Mouse (Mus musculus) gastrocnemius, adult 2 months (tissue): ENCODE measurements around the gene Rnf144a. TPM values are rescaled to one million over a fixed set of nuclear protein-coding genes. Genes with fewer than 3 reads are reported as not detected.

Experiments used
- DNase-seq: peaks from one replicate; pipeline ENCODE4 v3.0.0; 2022
- H3K27ac ChIP-seq: fragments of 200-600 bp; 2 replicates; pipeline ENCODE4 v1.8.1; 2022; ENCODE audit warnings: mild to moderate bottlenecking
- H3K4me3 ChIP-seq: fragments of 200-600 bp; 2 replicates; pipeline ENCODE4 v1.8.1; 2022; ENCODE audit warnings: mild to moderate bottlenecking, moderate library complexity
- CTCF ChIP-seq: fragments of 200-600 bp; IDR thresholded peaks from 2 replicates; pipeline ENCODE4 v1.8.1; 2022; ENCODE audit warnings: antibody characterized with exemption, mild to moderate bottlenecking, moderate library complexity
- intact Hi-C: fragments of 180-260 bp; cut with DNase I; formaldehyde crosslinking; loops from one replicate; pipeline ENCODE4 v1.15.1; 2025
- long read RNA-seq, 2 experiments: library from polyadenylated mRNA; stranded (forward); transcript quantifications; one replicate each; pipeline ENCODE4 v2.0.0; 2021
- total RNA-seq, 2 experiments: library from RNA; stranded (reverse); gene quantifications; 2 replicates each; pipeline ENCODE4 v1.2.3; 2021

The Rnf144a gene
- total RNA-seq: 1 to 10 TPM; 3.3 to 4.6 TPM
- long read RNA-seq, experiment 1, full-length matches to known transcripts: 1 of 4 reads
- long read RNA-seq, experiment 1, partial matches to known transcripts: 1 of 4 reads
- long read RNA-seq, experiment 1, other reads (novel, unspliced or antisense): 2 of 4 reads
- long read RNA-seq, experiment 2, partial matches to known transcripts: 2 of 2 reads
- long read RNA-seq, experiment 2, other reads (novel, unspliced or antisense): 0 of 2 reads

GRCm38 (mm10) chr12:26415104-26415771 lies at the start of gene Rnf144a:
Gene Rnf144a (minus strand): TSS chr12:26415254.
- peak; percentile 79 for TF ChIP-seq CTCF
- peak; percentile 93 for DNase-seq
- intact Hi-C loops: loop anchor here (2.0 kb wide), 1 partner anchor 100 kb away; no protein-coding TSS in a partner anchor
- Histone ChIP-seq H3K4me3 (peak within 1 kb of the TSS; percentile 97), H3K27ac (peak within 1 kb of the TSS; percentile 90)

- DNase-seq: peak; percentile 44
- intact Hi-C loops: no loop called here
- Histone ChIP-seq H3K4me3 (peak overlapping the region; percentile 55), H3K27ac (peak overlapping the region; percentile 59)
- no peak for TF ChIP-seq CTCF
Measured at GRCm38 (mm10) chr12:26460091-26460490, 45.0 kb upstream of the Rnf144a start.

DNA sequence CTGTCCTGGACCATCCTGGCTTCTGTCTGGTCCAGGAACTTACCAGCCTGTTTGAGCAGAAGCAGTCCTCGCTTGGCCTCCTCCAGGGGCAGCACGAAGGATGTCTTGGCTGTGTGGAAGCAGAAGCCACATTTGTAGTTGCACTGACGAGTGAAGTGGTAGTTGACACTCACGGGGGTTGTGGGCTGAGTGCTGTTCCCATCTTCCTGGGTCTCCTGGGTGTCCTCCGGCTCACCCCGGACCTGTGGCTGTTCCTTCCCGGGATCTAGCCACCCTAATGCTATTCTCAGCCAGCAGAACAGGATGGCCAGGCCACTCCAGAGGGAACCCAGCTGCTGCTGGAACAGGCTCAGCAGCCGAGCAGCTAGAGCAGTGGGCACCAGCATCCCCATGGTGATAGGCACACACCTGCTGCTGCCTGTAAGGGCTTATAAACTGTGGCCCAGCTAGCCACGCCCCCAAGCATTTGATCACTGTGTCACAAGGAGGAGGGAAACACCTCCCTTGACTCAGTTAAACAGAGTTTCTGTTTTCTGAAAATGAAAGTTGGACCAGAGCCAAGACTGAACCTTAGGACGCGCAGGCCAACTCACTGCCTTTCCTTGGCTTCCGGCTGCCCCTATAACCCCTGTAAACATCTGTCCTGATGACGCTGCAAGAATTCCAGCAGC lies 41.1 kb upstream of the Rnf144a start, which contains the start of gene Rsad2:
Gene Rsad2, minus strand, starts transcription at position 425 of the 671 bp plus-strand sequence.
- peak within 1 kb of the TSS; percentile 65 for H3K4me3 ChIP-seq
- DNase-seq: peak; percentile 76
- TF ChIP-seq CTCF: no peak
- intact Hi-C loops: no loop called here
- peak within 1 kb of the TSS; percentile 79 for H3K27ac ChIP-seq

DNA sequence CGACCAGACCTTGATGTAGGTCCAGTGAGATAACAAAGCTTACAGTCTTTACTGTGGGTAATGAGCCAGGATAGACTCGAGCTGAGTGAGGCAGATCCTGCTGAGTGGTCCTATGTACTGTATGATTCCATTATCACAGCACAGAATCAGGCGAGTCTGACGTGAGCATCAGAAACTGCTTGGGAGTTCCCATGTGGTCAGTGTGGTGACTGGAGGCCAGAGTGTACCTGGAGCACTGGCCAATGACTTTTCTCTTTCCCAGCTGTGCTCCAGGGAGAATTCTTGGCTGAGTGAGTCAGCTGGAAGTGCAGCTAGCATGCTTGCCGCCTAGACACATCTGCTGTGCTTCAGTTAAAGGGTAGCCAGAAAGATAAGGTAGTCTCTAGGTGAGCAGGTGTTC lies 39.6 kb upstream of the Rnf144a start:
- no peak for DNase-seq
- intact Hi-C loops: no loop called here
- Histone ChIP-seq H3K4me3 (peak overlapping the region; percentile 10), H3K27ac (no peak overlapping the region; the same call in 1 of the 2 replicates)
- no peak for TF ChIP-seq CTCF

DNA sequence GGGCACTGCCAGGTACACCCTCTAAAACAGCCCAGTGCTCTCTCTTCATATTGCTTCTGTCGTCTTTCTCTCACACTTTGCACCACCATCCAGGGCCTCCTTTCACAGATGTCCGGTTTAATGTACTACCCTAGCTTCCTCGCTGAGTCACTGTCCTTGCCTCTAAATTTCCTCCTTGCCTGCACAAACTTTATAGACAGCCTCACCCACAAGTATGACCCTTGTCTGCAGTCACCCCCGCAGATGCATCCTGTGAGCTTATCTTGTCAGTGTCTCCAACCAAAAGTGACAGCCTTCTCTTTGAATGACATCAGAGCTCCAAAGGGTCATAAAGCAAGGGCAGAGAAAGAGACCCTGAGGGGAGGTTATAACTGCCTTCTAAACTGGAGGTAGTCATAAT lies 37.9 kb upstream of the Rnf144a start:
- intact Hi-C loops: no loop called here
- Histone ChIP-seq H3K4me3 (no peak overlapping the region), H3K27ac (no peak overlapping the region)
- no peak for TF ChIP-seq CTCF
- DNase-seq: no peak

- intact Hi-C loops: no loop called here
Measured at GRCm38 (mm10) chr12:26451150-26451549, 36.1 kb upstream of the Rnf144a start.

DNA sequence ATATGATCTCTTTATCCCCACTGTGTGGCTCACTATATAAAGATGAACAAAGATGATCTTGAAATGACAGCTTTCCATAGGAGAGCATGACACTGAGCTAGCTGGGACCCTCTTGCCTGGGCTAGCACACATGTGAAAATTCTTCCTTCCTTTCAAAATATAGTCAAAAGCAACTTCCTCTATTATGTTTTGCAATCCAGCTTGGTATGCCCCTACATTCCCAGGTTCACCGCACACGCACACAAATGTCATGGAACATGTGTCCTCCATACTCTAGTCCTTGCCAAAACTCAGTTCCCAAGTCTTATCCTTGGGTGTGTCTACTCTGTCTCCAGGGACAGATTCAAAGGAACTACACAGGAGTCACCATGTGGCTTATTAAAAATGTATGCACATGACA lies 34.4 kb upstream of the Rnf144a start:
- intact Hi-C loops: no loop called here
- Histone ChIP-seq H3K27ac (no peak overlapping the region), H3K4me3 (no peak overlapping the region)
- no peak for TF ChIP-seq CTCF
- DNase-seq: no peak

More at GRCm38 (mm10) chr12:26451150-26451549, 36.1 kb upstream of the Rnf144a start:
- peak overlapping the region; percentile 16; the same call in 1 of the 2 replicates for H3K27ac ChIP-seq
- H3K4me3 ChIP-seq: no peak overlapping the region
- no peak for DNase-seq
- TF ChIP-seq CTCF: no peak

GRCm38 (mm10) chr12:26446377-26447045 lies 31.5 kb upstream of the Rnf144a start:
- H3K4me3 ChIP-seq: no peak overlapping the region
- 0 out of 2 replicates have a peak overlapping the region, but pooled peaks have one; percentile 10 for H3K27ac ChIP-seq
- intact Hi-C loops: no loop called here
- no peak for TF ChIP-seq CTCF
- DNase-seq: no peak

DNA sequence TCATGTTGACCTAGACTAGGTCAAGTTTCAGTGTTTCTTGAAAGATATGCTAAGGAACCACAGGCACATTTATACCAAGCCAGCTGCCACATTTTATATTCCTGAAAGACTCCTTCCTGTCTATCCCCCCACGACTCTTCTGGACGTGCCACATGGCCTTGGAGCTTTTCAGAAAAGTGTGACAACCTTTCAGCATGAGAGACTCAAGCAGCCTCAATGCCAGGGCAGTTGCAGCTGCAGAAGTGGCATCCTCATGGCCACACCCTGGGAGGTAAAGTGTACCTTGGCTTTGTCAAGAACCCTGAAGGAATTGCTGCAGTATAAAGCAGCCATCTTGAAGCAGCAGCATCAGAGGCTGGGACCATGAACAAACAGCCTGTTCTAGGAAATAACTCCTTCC lies 29.5 kb upstream of the Rnf144a start:
- Histone ChIP-seq H3K4me3 (no peak overlapping the region), H3K27ac (peak overlapping the region; percentile 35; the same call in 1 of the 2 replicates)
- intact Hi-C loops: no loop called here
- DNase-seq: no peak
- TF ChIP-seq CTCF: no peak

DNA sequence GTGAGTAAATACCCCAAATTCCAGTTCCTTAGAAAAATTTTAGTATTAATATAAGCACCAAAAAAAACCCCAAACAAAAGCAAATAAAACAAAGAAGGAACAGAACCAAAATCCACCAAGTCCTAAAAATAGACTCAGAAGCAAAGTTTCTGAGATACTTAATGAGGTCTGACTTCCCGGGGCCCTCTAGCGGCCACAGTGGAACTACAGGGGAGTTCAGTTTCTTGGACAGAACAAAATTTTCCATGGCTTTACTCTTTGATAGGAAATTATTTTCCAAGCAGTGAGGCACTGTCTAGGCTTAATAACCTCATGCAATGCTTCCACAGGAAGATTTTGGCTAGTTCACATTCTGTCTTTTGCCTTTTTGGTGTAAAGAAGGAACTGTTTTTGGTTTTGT lies 29.0 kb upstream of the Rnf144a start:
- DNase-seq: peak; percentile 87
- Histone ChIP-seq H3K27ac (0 out of 2 replicates have a peak overlapping the region, but pooled peaks have one; percentile 35), H3K4me3 (no peak overlapping the region)
- peak; percentile 96 for TF ChIP-seq CTCF
- intact Hi-C loops: no loop called here

- Histone ChIP-seq H3K4me3 (no peak overlapping the region), H3K27ac (no peak overlapping the region)
- intact Hi-C loops: no loop called here
- no peak for TF ChIP-seq CTCF
- no peak for DNase-seq
Measured at GRCm38 (mm10) chr12:26439366-26439765, 24.3 kb upstream of the Rnf144a start.

- no peak overlapping the region for H3K27ac ChIP-seq
- intact Hi-C loops: no loop called here
- TF ChIP-seq CTCF: no peak
- H3K4me3 ChIP-seq: no peak overlapping the region
- DNase-seq: no peak
Measured at GRCm38 (mm10) chr12:26437950-26438349, 22.9 kb upstream of the Rnf144a start.
